Mouse (Mus musculus) liver, embryonic 14.5 days (tissue): ENCODE data around the gene Dnah9. TPM values are rescaled to one million over a fixed set of nuclear protein-coding genes. Genes with fewer than 3 reads are reported as not detected.

ENCODE experiments used
- ATAC-seq: fragments of 200-750 bp; cut with Nextera tagmentation; 2 replicates; pipeline ENCODE4 v1.8.0; 2017; ENCODE audit warnings: moderate number of reproducible peaks, mild to moderate bottlenecking, moderate library complexity; ENCODE audit not compliant: insufficient read depth
- DNase-seq, 3 experiments: peaks; one replicate each; pipeline ENCODE4 v3.0.0-alpha.2; 2012 to 2013; ENCODE audit warnings: low read depth in 3 of 3, low spot score in 3 of 3
- H3K27ac ChIP-seq: fragments of 300-500 bp; sonication (generic); 2 replicates; pipeline ENCODE4 v1.5.1; 2014; ENCODE audit warnings: moderate library complexity, mild to moderate bottlenecking, control low read depth, inconsistent platforms
- H3K27me3 ChIP-seq: fragments of 300-500 bp; sonication (generic); 2 replicates; pipeline ENCODE4 v1.6.1; 2014; ENCODE audit warnings: mild to moderate bottlenecking, low read length, moderate library complexity; ENCODE audit not compliant: control insufficient read depth, insufficient read depth
- H3K36me3 ChIP-seq: fragments of 300-500 bp; sonication (generic); replicated peaks from 2 replicates; pipeline ENCODE4 v1.6.1; 2014; ENCODE audit warnings: low read depth; ENCODE audit not compliant: control insufficient read depth, insufficient read depth
- H3K4me1 ChIP-seq, 2 experiments: fragments of 200-500 bp in 1 of 2; fragments of 300-500 bp in 1 of 2; sonication (generic) in 1 of 2; replicated peaks; 2 replicates each; pipeline ENCODE4 v1.6.1; 2012 to 2014; ENCODE audit warnings: antibody characterized with exemption in 1 of 2, inconsistent platforms in 1 of 2, low read length in 1 of 2; ENCODE audit not compliant: control insufficient read depth in 2 of 2, insufficient read depth in 2 of 2
- H3K4me2 ChIP-seq: fragments of 300-500 bp; sonication (generic); 2 replicates; pipeline ENCODE4 v1.6.1; 2014; ENCODE audit warnings: low read depth, mild to moderate bottlenecking, control low read depth, moderate library complexity
- H3K4me3 ChIP-seq, 2 experiments: fragments of 200-500 bp in 1 of 2; fragments of 300-500 bp in 1 of 2; sonication (generic) in 1 of 2; 2 replicates each; pipeline ENCODE4 v1.5.1; 2012 to 2014; ENCODE audit warnings: low read depth in 2 of 2, low read length in 2 of 2, mild to moderate bottlenecking in 2 of 2, control low read depth in 1 of 2, inconsistent platforms in 1 of 2, moderate library complexity in 1 of 2; ENCODE audit not compliant: insufficient read depth in 1 of 2
- H3K9ac ChIP-seq: fragments of 300-500 bp; sonication (generic); replicated peaks from 2 replicates; pipeline ENCODE4 v1.6.1; 2014; ENCODE audit warnings: mild to moderate bottlenecking, control low read depth, moderate library complexity
- H3K9me3 ChIP-seq: fragments of 300-500 bp; sonication (generic); 2 replicates; pipeline ENCODE4 v1.6.1; 2016; ENCODE audit warnings: low read length, mixed read lengths; ENCODE audit not compliant: control insufficient read depth
- CTCF ChIP-seq: IDR thresholded peaks from 2 replicates; pipeline ENCODE4 v1.5.1; 2016; ENCODE audit warnings: antibody characterized with exemption, low read depth, control low read depth
- EP300 ChIP-seq: IDR thresholded peaks from 2 replicates; pipeline ENCODE4 v1.6.1; 2016; ENCODE audit warnings: antibody characterized with exemption, low read depth
- WGBS: fragments of 180-500 bp; shearing (Covaris S2); extraction: QIAGEN DNeasy Blood & Tissue Kit; methylation state at CpG from one replicate; pipeline ENCODE4 v1.1.7; 2014; ENCODE audit not compliant: insufficient replicate concordance; 5-methylcytosine and 5-hydroxymethylcytosine counted together
- polyA plus RNA-seq, 2 experiments: library from polyadenylated mRNA; depleted of rRNA in 1 of 2; stranded (reverse) in 1 of 2; unstranded in 1 of 2; fragments of >200 nt; fragmentation: Nextera tagmentation in 1 of 2; extraction: Ambion mirVana in 1 of 2; gene quantifications; 2 replicates each; pipeline versions ENCODE4 v1.2.1 to v1.2.3; 2012 to 2014

Dnah9 gene
- polyA plus RNA-seq, 2 experiments, result not detected

DNA sequence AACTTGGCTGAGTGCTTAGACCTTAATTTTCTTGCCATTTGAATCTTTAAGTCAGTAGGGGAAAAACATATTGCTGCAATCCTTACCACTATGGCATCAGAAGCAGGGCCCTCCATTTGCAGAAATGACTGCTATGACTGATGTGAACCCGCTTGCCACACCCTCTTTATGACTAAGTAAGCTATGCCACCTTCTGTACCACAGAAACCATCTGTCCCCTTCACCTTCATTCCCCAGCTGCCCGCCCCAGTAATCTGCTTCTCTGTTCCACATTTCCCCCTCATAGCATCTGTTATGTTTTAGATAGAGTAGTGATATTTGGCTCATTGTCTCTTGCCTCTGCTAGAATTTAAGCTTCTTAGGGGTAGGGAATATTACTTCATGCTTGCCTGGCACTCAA lies 237.6 kb downstream of the Dnah9 start:
- no peak for DNase-seq
- 43% methylated on average over 2 of the region's 2 CpGs for WGBS
- Histone ChIP-seq H3K36me3 (no peaks in the 10 kb centered on the region), H3K4me1 (no peaks in the 10 kb centered on the region), H3K27me3 (no peaks in the 10 kb centered on the region), H3K4me3 (no peak overlapping the region), H3K4me2 (no peak overlapping the region), H3K9ac (no peak overlapping the region), H3K9me3 (no peaks in the 10 kb centered on the region), H3K27ac (no peak overlapping the region)
- TF ChIP-seq EP300 (no peak), CTCF (no peak)
- no peak for ATAC-seq

DNA sequence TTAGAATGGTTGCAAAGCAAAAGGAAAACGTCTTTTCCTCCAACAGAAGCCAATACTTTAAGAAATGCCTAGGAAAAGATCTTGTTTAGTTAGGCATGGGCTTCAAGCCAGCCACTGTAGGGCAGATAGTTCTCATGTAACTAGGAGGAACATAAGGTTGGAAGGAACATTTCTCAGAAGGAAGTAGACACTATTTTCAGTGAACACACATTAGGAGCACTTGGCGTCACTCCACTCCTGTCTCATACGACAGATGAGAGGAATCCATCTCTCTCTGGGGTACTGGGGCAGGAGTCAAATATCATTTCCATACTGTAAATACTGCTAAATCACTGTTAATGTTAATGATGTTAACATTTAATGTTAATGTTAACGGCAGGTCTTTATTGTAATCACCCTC lies 238.0 kb downstream of the Dnah9 start:
- Histone ChIP-seq H3K27ac (no peak overlapping the region), H3K4me1 (no peaks in the 10 kb centered on the region), H3K27me3 (no peaks in the 10 kb centered on the region), H3K4me2 (no peak overlapping the region), H3K36me3 (no peaks in the 10 kb centered on the region), H3K4me3 (no peak overlapping the region), H3K9me3 (no peaks in the 10 kb centered on the region), H3K9ac (no peak overlapping the region)
- ATAC-seq (no peak), DNase-seq (no peak)
- no peak for TF ChIP-seq CTCF
- 60% methylated on average over 4 of the region's 4 CpGs for WGBS

DNA sequence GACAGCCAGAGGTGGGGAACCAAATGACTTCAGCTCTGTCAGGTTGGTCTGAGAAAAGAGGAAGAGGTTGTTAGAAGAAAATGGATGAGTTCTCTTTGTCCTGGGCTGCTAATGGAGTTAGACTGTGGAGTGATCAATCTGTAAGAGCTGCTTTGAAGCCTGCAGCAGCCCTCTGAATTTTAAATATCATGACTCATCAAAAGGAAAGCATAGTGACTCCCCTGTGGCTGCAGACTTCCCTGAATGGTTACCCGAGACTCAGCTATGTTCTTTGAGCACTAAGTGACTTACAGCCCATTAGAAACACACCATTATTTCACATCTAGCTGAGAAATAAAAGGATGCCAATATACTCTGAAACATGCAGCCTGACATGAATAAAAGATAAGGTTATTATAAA lies 240.4 kb downstream of the Dnah9 start:
- ATAC-seq, result no peak

DNA sequence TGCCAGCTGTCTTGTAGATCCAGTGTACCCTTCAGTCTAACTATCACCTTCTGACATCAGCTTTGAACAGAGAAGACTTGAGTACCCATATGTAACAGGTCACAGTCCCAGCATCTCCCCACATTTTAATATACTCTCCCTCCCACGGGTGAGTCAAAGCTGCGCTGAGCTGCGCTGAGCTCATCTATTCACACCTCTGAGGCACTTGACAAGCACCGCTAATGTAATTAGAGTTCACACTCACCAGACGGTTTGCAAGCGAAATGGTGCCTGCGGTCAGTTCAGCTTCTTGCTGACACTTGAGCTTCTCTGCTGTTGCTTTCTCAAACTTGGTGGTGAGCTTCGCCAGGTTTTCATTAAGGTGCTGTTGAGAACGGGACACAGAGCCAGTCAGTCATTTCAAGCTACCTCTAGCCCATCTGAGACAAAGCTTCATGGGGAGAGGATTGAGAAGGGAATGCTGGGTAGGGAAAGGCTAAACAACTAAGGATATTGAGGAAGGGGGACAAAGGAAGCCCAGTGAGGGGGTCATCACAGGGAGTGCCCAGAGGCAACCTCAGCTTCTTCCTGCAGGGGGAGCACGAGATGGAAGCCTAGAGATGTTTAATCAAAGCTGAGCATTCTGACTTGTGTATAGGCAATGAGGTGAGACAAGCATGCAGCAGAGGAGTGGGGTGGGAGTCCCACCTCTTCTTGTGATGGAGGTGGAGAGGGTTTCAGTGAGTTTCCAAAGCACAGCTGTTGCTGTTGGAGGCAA lies 249.7 kb downstream of the Dnah9 start:
- Histone ChIP-seq H3K9ac (no peak overlapping the region), H3K4me1 (no peaks in the 10 kb centered on the region), H3K4me3 (no peak overlapping the region), H3K36me3 (no peaks in the 10 kb centered on the region), H3K27me3 (no peaks in the 10 kb centered on the region), H3K9me3 (no peaks in the 10 kb centered on the region), H3K4me2 (no peak overlapping the region), H3K27ac (no peak overlapping the region)
- no peak for DNase-seq
- 0 out of 2 replicates have a peak, but pooled peaks have one; percentile 9 for TF ChIP-seq CTCF
- TF ChIP-seq EP300, result no peak
- 55% methylated on average over 10 of the region's 10 CpGs for WGBS
- ATAC-seq, result no peak

More for the DNA sequence above, 240.4 kb downstream of the Dnah9 start:
- no peak overlapping the region for H3K4me3 ChIP-seq
- 40% methylated on average over 1 of the region's 1 CpGs for WGBS
- no peak for TF ChIP-seq EP300
- no peak for TF ChIP-seq CTCF
- H3K9me3 ChIP-seq, result no peaks in the 10 kb centered on the region
- H3K27me3 ChIP-seq, result no peaks in the 10 kb centered on the region
- no peak for DNase-seq
- no peaks in the 10 kb centered on the region for H3K4me1 ChIP-seq
- H3K36me3 ChIP-seq, result no peaks in the 10 kb centered on the region
- H3K27ac ChIP-seq, result no peak overlapping the region
- no peak overlapping the region for H3K4me2 ChIP-seq
- H3K9ac ChIP-seq, result no peak overlapping the region

DNA sequence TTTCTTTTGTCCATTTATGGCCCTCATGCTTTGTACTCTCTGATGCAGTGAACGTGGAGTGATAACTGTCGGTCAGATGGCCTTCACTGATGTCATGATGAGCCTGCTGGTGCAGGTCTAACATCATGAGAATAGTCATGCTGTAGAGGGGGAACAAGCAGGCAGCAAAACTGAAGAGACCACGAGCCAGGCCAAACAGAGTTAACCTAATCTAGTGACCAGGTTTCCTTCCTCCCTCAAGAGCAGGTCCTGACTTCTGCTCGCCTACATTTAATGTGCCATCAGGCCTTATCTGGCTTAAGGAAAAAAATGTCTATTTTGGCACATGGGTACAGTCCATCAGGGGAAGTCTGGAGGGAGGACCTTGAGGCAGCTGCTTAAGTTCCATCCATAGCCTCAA lies 259.2 kb downstream of the Dnah9 start:
- WGBS, result 27% methylated on average over 4 of the region's 4 CpGs

More for the DNA sequence above, 259.2 kb downstream of the Dnah9 start:
- DNase-seq (no peak), ATAC-seq (no peak)
- TF ChIP-seq CTCF (no peak), EP300 (no peak)
- H3K4me1 ChIP-seq, result no peaks in the 10 kb centered on the region
- no peaks in the 10 kb centered on the region for H3K36me3 ChIP-seq
- no peak overlapping the region for H3K9ac ChIP-seq
- H3K27ac ChIP-seq, result no peak overlapping the region
- no peaks in the 10 kb centered on the region for H3K9me3 ChIP-seq
- no peak overlapping the region for H3K4me2 ChIP-seq
- H3K27me3 ChIP-seq, result no peaks in the 10 kb centered on the region
- H3K4me3 ChIP-seq, result no peak overlapping the region
